8 mouse cellular contexts compared by ENCODE assay signal in genomic region chr7:83654938-83655630, GRCm38 (mm10). TPM values are rescaled to one million over a fixed set of nuclear protein-coding genes. Genes with fewer than 3 reads are reported as not detected.
DNase-seq lines count a peak whose midpoint lies in the region; ATAC-seq and TF ChIP-seq lines count a peak whose summit lies in the region.

No protein-coding gene starts in this region.

- H3K27me3 ChIP-seq in lung, embryonic 16.5 days (ENCODE audit: control insufficient read depth, insufficient read depth, low read depth, low read length): no peaks in the 10 kb centered on the region
- no peaks in the 10 kb centered on the region for H3K27me3 ChIP-seq in stomach, postnatal 0 days (ENCODE audit: control insufficient read depth, insufficient read depth, low read length)

- H3K9me3 ChIP-seq in lung, embryonic 16.5 days (ENCODE audit: control insufficient read depth, low read length): no peaks in the 10 kb centered on the region
- H3K9me3 ChIP-seq in stomach, postnatal 0 days (ENCODE audit: control insufficient read depth, low read length): no peaks in the 10 kb centered on the region

- H3K4me1 ChIP-seq in lung, embryonic 16.5 days (replicated peaks; ENCODE audit: control insufficient read depth, insufficient read depth, low read length): no peaks in the 10 kb centered on the region; the same call in 1 of the 2 replicates
- no peaks in the 10 kb centered on the region for H3K4me1 ChIP-seq in stomach, postnatal 0 days (replicated peaks; ENCODE audit: control insufficient read depth, insufficient read depth)

- no peak overlapping the region for H3K9ac ChIP-seq in lung, embryonic 16.5 days (ENCODE audit: low read length)
- H3K9ac ChIP-seq in stomach, postnatal 0 days (ENCODE audit: low read length): no peak overlapping the region

- H3K36me3 ChIP-seq in lung, embryonic 16.5 days (ENCODE audit: control insufficient read depth, insufficient read depth, low read length): peaks cover under 1% of the 10 kb centered on the region; the same call in 1 of the 2 replicates
- no peaks in the 10 kb centered on the region for H3K36me3 ChIP-seq in stomach, postnatal 0 days (ENCODE audit: control insufficient read depth, insufficient read depth, low read length)

- peak; percentile 84 for ATAC-seq in inflammation-experienced regulatory T-cells, adult 6 months
- peak; percentile 69 for ATAC-seq in lung, embryonic 16.5 days (ENCODE audit: low read depth)
- ATAC-seq in stomach, postnatal 0 days (ENCODE audit: low FRiP score, low TSS enrichment): no peak

- WGBS in lung, embryonic 16.5 days: 43% methylated on average over 5 of the region's 5 CpGs
- 40% methylated on average over 5 of the region's 5 CpGs for WGBS in stomach, postnatal 0 days

- no peak for TF ChIP-seq CTCF in stomach, postnatal 0 days (IDR thresholded peaks at IDR 0.05; ENCODE audit: low read depth)

- peak overlapping the region; percentile 9 for H3K4me3 ChIP-seq in lung, embryonic 16.5 days (ENCODE audit: low read length)
- H3K4me3 ChIP-seq in stomach, postnatal 0 days (ENCODE audit: low read depth, low read length): no peak overlapping the region

- 0 out of 2 replicates have a peak overlapping the region, but pooled peaks have one; percentile 10 for H3K4me2 ChIP-seq in lung, embryonic 16.5 days (ENCODE audit: low read depth, low read length)
- H3K4me2 ChIP-seq in stomach, postnatal 0 days (replicated peaks; ENCODE audit: low read depth): no peak overlapping the region

- no peak overlapping the region for H3K27ac ChIP-seq in lung, embryonic 16.5 days (ENCODE audit: low read length)
- H3K27ac ChIP-seq in stomach, postnatal 0 days (replicated peaks): peak overlapping the region; percentile 56; the same call in 1 of the 2 replicates

- TF ChIP-seq EP300 in stomach, postnatal 0 days (optimal IDR thresholded peaks at IDR 0.05): no peak

- peak; percentile 41 for DNase-seq in kidney, adult 11 months
- DNase-seq in kidney, adult 18-20 months: no peak
- DNase-seq in stomach, postnatal 0 days (ENCODE audit: low spot score): no peak
- DNase-seq in ovary, adult 18-20 months (ENCODE audit: low spot score): no peak
- DNase-seq in frontal cortex, postnatal 10 days (ENCODE audit: low spot score in 2 of 2): no peak
- no peak for DNase-seq in gastrocnemius, adult 8-10 months (ENCODE audit: low spot score in 2 of 2)

RNA-seq across cellular contexts. Expression of gene Stard5, which starts 23.3 kb away (rescaled TPM):
- 10 to 100 TPM; 25.0 to 41.7 (median 39.5) TPM for polyA plus RNA-seq in inflammation-experienced regulatory T-cells, adult 6 months (2017; shearing (Covaris generic))
- polyA plus RNA-seq in lung, embryonic 16.5 days (2015; fragmentation: Nextera tagmentation; extraction: Ambion mirVana): 17.2 and 19.2 TPM in 2 replicates
- polyA plus RNA-seq in stomach, postnatal 0 days (2015; fragmentation: Nextera tagmentation; extraction: Ambion mirVana): 33.8 and 34.1 TPM in 2 replicates
- 1 to 10 TPM; 1.7 to 3.7 (median 2.7) TPM for total RNA-seq in gastrocnemius, adult 8-10 months (2022)
